Mouse (Mus musculus) macrophage (primary cell): ENCODE measurements around the gene Donson. TPM values are rescaled to one million over a fixed set of nuclear protein-coding genes. Genes with fewer than 3 reads are reported as not detected.
"Not testable (repeated sequence)": the region's sequence is repeated elsewhere in the genome, so short reads cannot be mapped to it uniquely, and the experiment has no call there.

Experiments
- H3K27ac ChIP-seq: fragments of 350-480 bp; formaldehyde crosslinking; 2 replicates; pipeline ENCODE4 v1.9.0; 2021
- H3K36me3 ChIP-seq: fragments of 350-480 bp; formaldehyde crosslinking; 2 replicates; pipeline ENCODE4 v1.9.0; 2021; ENCODE audit errors: inconsistent target
- H3K4me3 ChIP-seq: fragments of 350-480 bp; formaldehyde crosslinking; 2 replicates; pipeline ENCODE4 v1.9.0; 2021; ENCODE audit errors: inconsistent target
- H3K79me2 ChIP-seq: fragments of 350-480 bp; formaldehyde crosslinking; 2 replicates; pipeline ENCODE4 v1.9.0; 2021; ENCODE audit errors: inconsistent target
- WGBS: methylation state at CpG from one replicate; pipeline ENCODE4 v1.1.7; 2026; ENCODE audit warnings: inconsistent platforms; ENCODE audit not compliant: missing documents; 5-methylcytosine and 5-hydroxymethylcytosine counted together
- polyA plus RNA-seq: library from polyadenylated mRNA; stranded (reverse); fragments of 250-400 nt; gene quantifications from 3 replicates; pipeline ENCODE4 v1.2.4, GENCODE M21; 2018; ENCODE audit warnings: inconsistent platforms

Gene Donson
- polyA plus RNA-seq, 1 experiment from 2014 or later: 4.9 TPM

- H3K27ac ChIP-seq: no peak overlapping the region
- no peak overlapping the region for H3K4me3 ChIP-seq
- H3K79me2 ChIP-seq: peaks cover 100% of the 10 kb centered on the region
- peaks cover 90% of the 10 kb centered on the region for H3K36me3 ChIP-seq
- WGBS: 95% methylated on average over 16 of the region's 16 CpGs
These were observed 26.2 kb downstream of the Donson start for GRCm38 (mm10) chr16:91662336-91662735.

DNA sequence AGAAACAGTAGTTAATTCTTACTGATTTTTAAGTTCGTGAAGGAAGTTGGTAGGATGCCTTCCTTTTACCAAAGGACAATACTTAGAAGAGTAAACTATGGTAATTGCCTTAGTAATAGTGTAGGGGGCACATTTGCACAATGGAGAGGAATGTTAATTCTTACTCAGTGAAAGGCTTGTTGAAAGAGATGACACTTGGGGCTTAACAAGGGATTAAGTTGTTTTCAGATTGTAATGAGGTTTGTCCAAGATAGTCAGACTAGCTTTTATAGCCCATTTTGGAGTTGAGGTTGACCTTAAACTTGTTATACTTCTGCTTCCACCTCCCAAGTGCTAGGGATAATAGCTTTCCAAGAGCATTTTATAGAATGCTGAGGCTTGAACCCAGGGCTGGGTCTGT lies 27.2 kb downstream of the Donson start:
- H3K36me3 ChIP-seq: peaks cover 92% of the 10 kb centered on the region
- peaks cover 100% of the 10 kb centered on the region for H3K79me2 ChIP-seq
- no peak overlapping the region for H3K27ac ChIP-seq
- no peak overlapping the region for H3K4me3 ChIP-seq
- 80% methylated on average over 1 of the region's 1 CpGs for WGBS

DNA sequence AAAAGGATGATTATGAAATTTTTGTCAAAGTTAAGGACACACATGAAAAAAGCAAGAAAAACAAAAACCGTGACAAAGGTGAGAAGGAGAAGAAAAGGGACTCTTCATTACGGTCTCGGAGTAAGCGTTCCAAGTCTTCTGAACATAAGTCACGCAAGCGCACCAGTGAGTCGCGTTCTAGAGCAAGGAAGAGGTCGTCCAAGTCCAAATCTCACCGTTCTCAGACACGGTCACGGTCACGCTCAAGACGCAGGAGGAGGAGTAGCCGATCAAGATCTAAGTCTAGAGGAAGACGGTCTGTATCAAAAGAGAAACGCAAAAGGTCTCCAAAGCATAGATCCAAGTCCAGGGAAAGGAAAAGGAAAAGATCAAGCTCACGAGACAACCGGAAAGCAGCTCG lies 28.8 kb downstream of the Donson start:
- Histone ChIP-seq H3K79me2 (peaks cover 100% of the 10 kb centered on the region), H3K27ac (no peak overlapping the region)
- 98% methylated on average over 20 of the region's 20 CpGs for WGBS

DNA sequence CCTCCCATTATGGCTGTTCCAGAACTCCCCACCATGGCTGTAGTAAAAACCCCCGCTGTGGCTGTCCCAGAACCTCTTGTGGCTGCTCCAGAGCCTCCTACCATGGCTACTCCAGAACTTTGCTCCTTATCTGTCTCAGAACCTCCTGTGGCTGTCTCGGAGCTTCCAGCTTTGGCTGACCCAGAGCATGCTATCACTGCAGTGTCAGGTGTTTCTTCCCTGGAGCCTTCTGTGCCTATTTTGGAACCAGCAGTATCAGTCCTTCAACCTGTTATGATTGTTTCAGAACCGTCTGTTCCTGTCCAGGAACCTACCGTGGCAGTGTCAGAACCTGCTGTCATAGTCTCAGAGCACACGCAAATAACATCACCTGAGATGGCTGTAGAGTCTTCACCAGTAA lies 30.1 kb downstream of the Donson start:
- WGBS: 96% methylated on average over 5 of the region's 5 CpGs
- Histone ChIP-seq H3K36me3 (peaks cover 94% of the 10 kb centered on the region), H3K4me3 (no peak overlapping the region), H3K27ac (no peak overlapping the region), H3K79me2 (peaks cover 100% of the 10 kb centered on the region)

More for the DNA sequence above, 28.8 kb downstream of the Donson start:
- Histone ChIP-seq H3K36me3 (peaks cover 94% of the 10 kb centered on the region), H3K4me3 (no peak overlapping the region)

DNA sequence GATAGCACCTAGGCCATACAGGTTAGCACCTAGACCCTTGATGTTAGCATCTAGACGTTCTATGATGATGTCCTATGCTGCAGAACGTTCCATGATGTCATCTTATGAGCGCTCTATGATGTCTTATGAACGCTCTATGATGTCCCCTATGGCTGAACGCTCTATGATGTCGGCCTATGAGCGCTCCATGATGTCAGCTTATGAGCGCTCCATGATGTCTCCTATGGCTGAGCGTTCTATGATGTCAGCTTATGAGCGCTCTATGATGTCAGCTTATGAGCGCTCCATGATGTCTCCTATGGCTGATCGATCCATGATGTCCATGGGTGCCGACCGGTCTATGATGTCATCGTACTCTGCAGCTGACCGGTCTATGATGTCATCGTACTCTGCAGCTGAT lies 31.3 kb downstream of the Donson start:
- no peak overlapping the region for H3K4me3 ChIP-seq
- peaks cover 100% of the 10 kb centered on the region for H3K79me2 ChIP-seq
- WGBS: 92% methylated on average over 17 of the region's 17 CpGs

DNA sequence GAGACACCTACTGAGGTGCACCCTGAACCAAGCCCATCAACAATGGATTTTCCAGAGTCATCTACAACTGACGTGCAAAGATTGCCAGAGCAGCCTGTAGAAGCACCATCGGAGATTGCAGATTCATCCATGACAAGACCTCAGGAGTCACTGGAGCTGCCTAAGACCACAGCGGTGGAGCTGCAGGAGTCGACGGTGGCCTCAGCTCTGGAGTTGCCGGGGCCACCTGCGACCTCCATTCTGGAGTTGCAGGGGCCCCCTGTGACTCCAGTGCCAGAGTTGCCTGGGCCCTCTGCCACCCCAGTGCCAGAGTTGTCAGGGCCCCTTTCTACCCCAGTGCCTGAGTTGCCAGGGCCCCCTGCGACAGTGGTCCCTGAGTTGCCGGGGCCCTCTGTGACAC lies 33.3 kb downstream of the Donson start:
- Histone ChIP-seq H3K27ac (no peak overlapping the region), H3K79me2 (peaks cover 100% of the 10 kb centered on the region), H3K4me3 (no peak overlapping the region), H3K36me3 (peaks cover 86% of the 10 kb centered on the region)
- WGBS: 97% methylated on average over 9 of the region's 9 CpGs

More for the DNA sequence above, 31.3 kb downstream of the Donson start:
- Histone ChIP-seq H3K27ac (no peak overlapping the region), H3K36me3 (peaks cover 92% of the 10 kb centered on the region)

DNA sequence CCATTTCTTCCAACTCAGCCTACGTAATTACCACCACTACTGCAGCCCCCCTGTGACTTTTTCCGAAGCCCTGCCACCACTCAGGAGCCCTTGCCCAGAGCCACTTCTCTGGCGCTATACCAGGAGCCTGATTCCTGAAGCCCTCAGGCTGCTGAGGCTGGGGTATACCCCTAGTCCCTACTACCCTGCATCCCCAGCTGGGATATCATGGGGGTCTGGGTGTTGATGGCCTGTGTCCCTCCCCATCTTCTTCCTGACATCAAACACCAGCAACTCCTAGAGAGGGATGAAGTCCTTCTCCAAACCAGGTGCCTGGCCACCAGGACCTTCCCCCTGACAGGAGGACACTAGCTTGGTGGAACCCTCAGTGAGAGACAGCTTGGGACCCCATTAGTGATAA lies 36.4 kb downstream of the Donson start:
- Histone ChIP-seq H3K27ac (no peak overlapping the region), H3K79me2 (peaks cover 95% of the 10 kb centered on the region), H3K36me3 (peaks cover 57% of the 10 kb centered on the region), H3K4me3 (no peak overlapping the region)
- 94% methylated on average over 3 of the region's 3 CpGs for WGBS

DNA sequence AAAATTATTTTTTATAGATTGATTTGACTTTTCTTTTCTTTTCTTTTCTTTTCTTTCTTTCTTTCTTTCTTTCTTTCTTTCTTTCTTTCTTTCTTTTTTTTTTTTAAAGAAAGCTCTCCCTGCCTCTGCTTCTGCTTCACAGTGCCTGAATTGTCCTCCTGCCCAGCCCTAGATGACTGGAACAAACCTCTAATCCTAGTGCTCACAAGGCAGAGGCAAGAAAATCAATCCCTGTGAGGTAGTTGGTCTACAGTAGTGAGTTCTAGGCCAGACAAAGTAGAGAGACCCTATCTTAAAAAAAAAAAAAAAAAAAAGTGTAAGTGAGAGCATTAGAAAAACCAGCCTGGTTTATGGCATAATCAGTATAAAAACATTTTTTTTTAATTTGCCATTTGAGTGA lies 38.8 kb downstream of the Donson start:
- Histone ChIP-seq H3K4me3 (peak overlapping the region; percentile 87; the same call in 1 of the 2 replicates), H3K36me3 (peaks cover 33% of the 10 kb centered on the region), H3K27ac (no peak overlapping the region), H3K79me2 (peaks cover 88% of the 10 kb centered on the region)

DNA sequence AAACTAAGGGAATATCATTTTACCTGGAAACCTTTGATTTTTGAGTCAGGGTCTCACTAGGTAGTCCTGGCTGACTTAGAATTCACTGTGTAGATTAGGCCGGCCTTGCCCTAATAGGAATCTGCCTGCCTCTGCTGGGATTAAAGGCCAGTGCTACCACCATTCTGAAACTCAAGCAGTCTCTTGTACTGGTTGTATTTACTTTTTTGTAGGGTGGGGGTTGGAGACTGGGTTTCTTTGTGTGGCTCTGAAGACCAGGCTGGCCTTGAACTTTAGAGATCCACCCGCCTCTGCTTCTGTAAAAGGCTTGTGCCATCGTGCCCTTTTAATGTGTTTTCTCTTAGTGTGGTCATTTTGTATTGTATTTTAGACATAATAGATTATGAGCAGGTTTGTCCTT lies 39.3 kb downstream of the Donson start:
- Histone ChIP-seq H3K4me3 (peak overlapping the region; percentile 87), H3K27ac (no peak overlapping the region), H3K79me2 (peaks cover 88% of the 10 kb centered on the region), H3K36me3 (peaks cover 28% of the 10 kb centered on the region)
- WGBS: 60% methylated on average over 3 of the region's 3 CpGs

GRCm38 (mm10) chr16:91648220-91648550 lies 40.4 kb downstream of the Donson start:
- WGBS: 0% methylated on average over 23 of the region's 25 CpGs
- peak overlapping the region; percentile 99 for H3K27ac ChIP-seq
- H3K4me3 ChIP-seq: peak overlapping the region; percentile 87
- peaks cover 88% of the 10 kb centered on the region for H3K79me2 ChIP-seq
- H3K36me3 ChIP-seq: peaks cover 18% of the 10 kb centered on the region

GRCm38 (mm10) chr16:91647461-91648219 lies 40.9 kb downstream of the Donson start, which contains the start of gene Son:
TSS of gene Son (plus strand) at chr16:91647506.
- Histone ChIP-seq H3K27ac (peak within 1 kb of the TSS; percentile 99), H3K4me3 (peak within 1 kb of the TSS; percentile 87), H3K79me2 (peaks cover 88% of the 10 kb centered on the region), H3K36me3 (peaks cover 13% of the 10 kb centered on the region)
- WGBS: under 1% methylated on average over 57 of the region's 70 CpGs

- WGBS: under 1% methylated on average over 57 of the region's 59 CpGs
- Histone ChIP-seq H3K4me3 (peak within 1 kb of the TSS; percentile 87), H3K79me2 (peaks cover 88% of the 10 kb centered on the region), H3K27ac (peak within 1 kb of the TSS; percentile 99), H3K36me3 (peaks cover 5% of the 10 kb centered on the region)
These were observed 41.7 kb downstream of the Donson start, which contains the start of gene Gart for GRCm38 (mm10) chr16:91646681-91647419. TSS of gene Gart (minus strand) at chr16:91646952.

- Histone ChIP-seq H3K79me2 (peaks cover 83% of the 10 kb centered on the region), H3K36me3 (0 out of 2 replicates have a peak, but pooled peaks cover 6% of the 10 kb centered on the region), H3K27ac (peak overlapping the region; percentile 46), H3K4me3 (peak overlapping the region; percentile 81)
- WGBS: under 1% methylated on average over 11 of the region's 11 CpGs
These were observed 42.5 kb downstream of the Donson start for GRCm38 (mm10) chr16:91645995-91646602.

- peaks cover 76% of the 10 kb centered on the region for H3K79me2 ChIP-seq
- H3K36me3 ChIP-seq, H3K27ac ChIP-seq: not testable (repeated sequence)
- H3K4me3 ChIP-seq: peak overlapping the region; percentile 81; the same call in 1 of the 2 replicates
- no CpG with 5 or more reads among the region's 2 CpGs for WGBS
These were observed 43.1 kb downstream of the Donson start for GRCm38 (mm10) chr16:91645420-91645819.

DNA sequence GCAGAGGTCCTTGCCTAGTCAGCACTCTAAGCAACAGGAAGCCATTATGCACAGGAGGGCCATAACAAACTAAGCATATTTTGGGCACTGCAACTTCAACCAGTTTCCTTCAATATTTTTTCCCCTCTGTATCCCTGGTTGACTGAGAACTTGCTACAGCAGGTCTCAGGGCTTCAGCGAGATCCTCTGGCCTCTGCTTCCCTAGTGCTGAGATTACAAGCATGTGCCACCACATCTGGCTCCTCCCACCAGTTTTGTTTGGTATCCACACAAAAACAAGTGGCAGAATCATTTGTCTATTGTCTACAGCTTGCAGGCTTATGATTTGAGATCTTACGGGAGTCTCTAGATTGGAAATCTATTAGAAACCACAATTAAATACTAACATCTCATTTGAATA lies 43.7 kb downstream of the Donson start:
- H3K36me3 ChIP-seq: peaks cover 11% of the 10 kb centered on the region; the same call in 1 of the 2 replicates
- 73% methylated on average over 2 of the region's 2 CpGs for WGBS
- no peak overlapping the region for H3K4me3 ChIP-seq
- peaks cover 71% of the 10 kb centered on the region for H3K79me2 ChIP-seq
- no peak overlapping the region for H3K27ac ChIP-seq
